Mouse (Mus musculus) myocyte (in vitro differentiated cells): ENCODE measurements around the gene Hephl1. TPM values are rescaled to one million over a fixed set of nuclear protein-coding genes. Genes with fewer than 3 reads are reported as not detected.
A peak's percentile ranks its signal among the peaks of the same experiment; 100 is the strongest.
"Not testable (repeated sequence)": the region's sequence is repeated elsewhere in the genome, so short reads cannot be mapped to it uniquely, and the experiment has no call there.

Experiments
- H3K27me3 ChIP-seq: one replicate; pipeline ENCODE4 v1.6.1; 2011; ENCODE audit not compliant: control insufficient read depth, insufficient read depth, insufficient read length
- H3K36me3 ChIP-seq: one replicate; pipeline ENCODE4 v1.6.1; 2011; ENCODE audit not compliant: control insufficient read depth, insufficient read depth
- H3K4me2 ChIP-seq: one replicate; pipeline ENCODE4 v1.6.1; 2011; ENCODE audit warnings: low read depth, control low read depth
- H3K4me3 ChIP-seq: one replicate; pipeline ENCODE4 v1.5.1; 2011; ENCODE audit warnings: mild to moderate bottlenecking, control low read depth, moderate library complexity
- H3K79me2 ChIP-seq: one replicate; pipeline ENCODE4 v1.6.1; 2011; ENCODE audit not compliant: control insufficient read depth, insufficient read depth
- H3ac ChIP-seq: one replicate; pipeline ENCODE4 v1.6.1; 2011; ENCODE audit not compliant: control insufficient read depth, insufficient read length
- CEBPB ChIP-seq: IDR thresholded peaks from 2 replicates; pipeline ENCODE4 v1.6.1; 2011; ENCODE audit warnings: mild to moderate bottlenecking, moderate library complexity; ENCODE audit not compliant: poor library complexity, insufficient read depth, severe bottlenecking
- E2F4 ChIP-seq: IDR thresholded peaks from one replicate; pipeline ENCODE4 v1.6.1; 2011; ENCODE audit warnings: mild to moderate bottlenecking, control low read depth, moderate library complexity; ENCODE audit not compliant: insufficient read depth
- MAX ChIP-seq: IDR thresholded peaks from one replicate; pipeline ENCODE4 v1.6.1; 2011; ENCODE audit warnings: low read depth, mild to moderate bottlenecking, control low read depth
- MYOD1 ChIP-seq, 3 experiments: IDR thresholded peaks; one replicate each; pipeline ENCODE4 v1.6.1; 2011; ENCODE audit warnings: control low read depth in 2 of 3, low read depth in 2 of 3, mild to moderate bottlenecking in 2 of 3, moderate library complexity in 1 of 3; ENCODE audit not compliant: insufficient read length in 2 of 3, control insufficient read depth in 1 of 3
- MYOG ChIP-seq, 3 experiments: IDR thresholded peaks; one replicate each; pipeline ENCODE4 v1.6.1; 2011; ENCODE audit warnings: control low read depth in 2 of 3, low read depth in 2 of 3, mild to moderate bottlenecking in 2 of 3; ENCODE audit not compliant: insufficient read length in 2 of 3, control insufficient read depth in 1 of 3, insufficient read depth in 1 of 3
- POLR2A ChIP-seq: IDR thresholded peaks from one replicate; pipeline ENCODE4 v1.6.1; 2011; ENCODE audit warnings: low read depth, mild to moderate bottlenecking, control low read depth, moderate library complexity; ENCODE audit not compliant: insufficient read length
- POLR2AphosphoS2 ChIP-seq: IDR thresholded peaks from one replicate; pipeline ENCODE4 v1.6.1; 2011; ENCODE audit warnings: low read depth, control low read depth; ENCODE audit not compliant: insufficient read length
- REST ChIP-seq: IDR thresholded peaks from one replicate; pipeline ENCODE4 v1.6.1; 2011; ENCODE audit warnings: mild to moderate bottlenecking, control low read depth, moderate library complexity; ENCODE audit not compliant: insufficient read depth, insufficient read length
- SRF ChIP-seq: IDR thresholded peaks from one replicate; pipeline ENCODE4 v1.6.1; 2011; ENCODE audit warnings: low read depth; ENCODE audit not compliant: control insufficient read depth, insufficient read length
- TCF12 ChIP-seq: IDR thresholded peaks from one replicate; pipeline ENCODE4 v1.6.1; 2011; ENCODE audit warnings: mild to moderate bottlenecking, control low read depth; ENCODE audit not compliant: poor library complexity, insufficient read depth, severe bottlenecking
- TCF3 ChIP-seq: IDR thresholded peaks from one replicate; pipeline ENCODE4 v1.6.1; 2011; ENCODE audit warnings: low read depth, control low read depth; ENCODE audit not compliant: insufficient read length
- USF1 ChIP-seq: IDR thresholded peaks from one replicate; pipeline ENCODE4 v1.6.1; 2011; ENCODE audit warnings: low read depth, mild to moderate bottlenecking, control low read depth, moderate library complexity
- polyA plus RNA-seq: library from polyadenylated mRNA; unstranded; fragments of >200 nt; fragmentation: generic; extraction: Trizol; gene quantifications from one replicate; pipeline ENCODE4 v1.2.1, GENCODE M21; 2012; ENCODE audit warnings: missing spikeins

The Hephl1 gene
- polyA plus RNA-seq, 1 experiment = 10.6 TPM

- Histone ChIP-seq H3K4me3 (no peak overlapping the region), H3K4me2 (peak overlapping the region; percentile 47), H3K79me2 (no peaks in the 10 kb centered on the region), H3ac (no peak overlapping the region), H3K36me3 (no peaks in the 10 kb centered on the region), H3K27me3 (no peaks in the 10 kb centered on the region)
- TF ChIP-seq TCF12 (peak; percentile 43), SRF (no peak), POLR2AphosphoS2 (peak; percentile 34), USF1 (peak; percentile 47), TCF3 (no peak), MYOG (IDR thresholded peaks at IDR 0.05; ENCODE audit: control insufficient read depth in 1 of 3, insufficient read depth in 1 of 3, insufficient read length in 2 of 3, low read depth in 2 of 3) (peak; percentile 48 to 90 (median 65)), MAX (no peak), MYOD1 (IDR thresholded peaks at IDR 0.05; ENCODE audit: control insufficient read depth in 1 of 3, insufficient read length in 2 of 3, low read depth in 2 of 3) (peak in 2 of 3 experiments; percentile 61 to 93), REST (no peak), E2F4 (no peak), CEBPB (peak; percentile 96), POLR2A (peak; percentile 46)
Measured at GRCm38 (mm10) chr9:15101531-15102161, 10.3 kb downstream of the Hephl1 start.

GRCm38 (mm10) chr9:15098421-15098820 lies 13.5 kb downstream of the Hephl1 start:
- not testable (repeated sequence) for H3K27me3 ChIP-seq, H3K36me3 ChIP-seq, H3K4me3 ChIP-seq, H3K4me2 ChIP-seq, H3ac ChIP-seq, H3K79me2 ChIP-seq

DNA sequence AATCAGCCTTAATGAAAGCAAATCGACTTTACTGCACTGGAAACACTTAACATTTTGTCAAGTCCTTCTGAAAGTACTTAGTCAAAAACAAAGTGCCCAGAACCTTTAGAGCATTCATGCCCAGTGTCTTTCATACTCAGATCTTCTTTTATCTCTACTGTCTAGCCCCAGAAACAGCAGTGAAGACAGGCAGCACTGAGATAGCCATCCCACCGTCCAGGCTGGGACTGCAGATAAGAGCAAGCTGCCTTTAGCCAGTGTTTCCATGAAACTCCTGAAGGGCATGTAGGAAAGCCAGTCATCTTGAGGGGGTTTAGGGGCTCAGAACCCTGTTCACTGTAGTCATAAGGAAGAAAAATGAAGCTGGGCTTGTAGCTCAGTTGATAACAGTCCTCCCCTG lies 14.7 kb downstream of the Hephl1 start:
- TF ChIP-seq MYOG (IDR thresholded peaks at IDR 0.05; ENCODE audit: control insufficient read depth in 1 of 3, insufficient read depth in 1 of 3, insufficient read length in 2 of 3, low read depth in 2 of 3) (no peak), USF1 (no peak), TCF12 (no peak), MYOD1 (IDR thresholded peaks at IDR 0.05; ENCODE audit: control insufficient read depth in 1 of 3, insufficient read length in 2 of 3, low read depth in 2 of 3) (no peak), SRF (no peak), MAX (no peak), CEBPB (no peak), TCF3 (no peak), REST (no peak), E2F4 (no peak), POLR2AphosphoS2 (no peak), POLR2A (no peak)
- H3K79me2 ChIP-seq = no peaks in the 10 kb centered on the region
- H3K27me3 ChIP-seq = no peaks in the 10 kb centered on the region

DNA sequence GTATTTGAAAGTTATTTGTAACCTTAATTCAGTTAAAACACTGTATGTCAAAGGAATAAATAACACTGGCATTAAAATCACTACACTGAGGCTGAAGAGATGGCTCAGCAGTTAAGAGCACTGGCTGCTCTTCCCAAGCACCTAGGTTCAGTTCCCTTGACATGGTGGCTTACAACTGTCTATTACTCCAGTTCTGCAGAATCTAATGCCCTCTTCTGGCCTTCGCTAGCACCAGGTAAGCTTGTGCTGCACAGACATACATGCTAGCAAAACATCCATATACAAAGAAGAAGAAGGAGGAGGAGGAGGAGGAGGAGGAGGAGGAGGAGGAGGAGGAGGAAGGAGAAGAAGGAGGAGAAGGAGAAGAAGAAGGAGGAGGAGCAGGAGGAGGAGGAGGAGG lies 15.7 kb downstream of the Hephl1 start:
- H3K4me2 ChIP-seq = no peak overlapping the region
- no peaks in the 10 kb centered on the region for H3K79me2 ChIP-seq
- H3K4me3 ChIP-seq = no peak overlapping the region
- TF ChIP-seq REST (no peak), E2F4 (no peak), MAX (no peak), CEBPB (no peak)
- H3K27me3 ChIP-seq = no peaks in the 10 kb centered on the region
- no peaks in the 10 kb centered on the region for H3K36me3 ChIP-seq
- no peak overlapping the region for H3ac ChIP-seq

More for the DNA sequence above, 14.7 kb downstream of the Hephl1 start:
- Histone ChIP-seq H3K36me3 (no peaks in the 10 kb centered on the region), H3K4me3 (no peak overlapping the region), H3ac (no peak overlapping the region), H3K4me2 (no peak overlapping the region)

GRCm38 (mm10) chr9:15095206-15095605 lies 16.7 kb downstream of the Hephl1 start:
- TF ChIP-seq E2F4 (no peak), TCF12 (no peak), CEBPB (no peak), MYOD1 (IDR thresholded peaks at IDR 0.05; ENCODE audit: control insufficient read depth in 1 of 3, insufficient read length in 2 of 3, low read depth in 2 of 3) (no peak), MYOG (IDR thresholded peaks at IDR 0.05; ENCODE audit: control insufficient read depth in 1 of 3, insufficient read depth in 1 of 3, insufficient read length in 2 of 3, low read depth in 2 of 3) (no peak), USF1 (no peak), REST (no peak), POLR2A (no peak), POLR2AphosphoS2 (no peak)
- H3K27me3 ChIP-seq = no peaks in the 10 kb centered on the region
- no peaks in the 10 kb centered on the region for H3K79me2 ChIP-seq
- H3K4me3 ChIP-seq = no peak overlapping the region
- H3K4me2 ChIP-seq = peak overlapping the region; percentile 41
- no peak overlapping the region for H3ac ChIP-seq
- no peaks in the 10 kb centered on the region for H3K36me3 ChIP-seq
